Mouse (Mus musculus) kidney, postnatal 36 days (tissue): ENCODE measurements at regions not wholly inside any gene's neighbourhood (a gene's known extent, or its start where the extent isn't known, plus 50 kb on each side); places are given as distances from the start of the nearest gene placed in this dataset.
A peak's percentile ranks its signal among the peaks of the same experiment; 100 is the strongest.

Source experiments
- DNase-seq, 2 experiments: peaks; one replicate each; pipeline ENCODE4 v3.0.0; 2021 to 2022; ENCODE audit warnings: mixed read lengths in 2 of 2

DNA sequence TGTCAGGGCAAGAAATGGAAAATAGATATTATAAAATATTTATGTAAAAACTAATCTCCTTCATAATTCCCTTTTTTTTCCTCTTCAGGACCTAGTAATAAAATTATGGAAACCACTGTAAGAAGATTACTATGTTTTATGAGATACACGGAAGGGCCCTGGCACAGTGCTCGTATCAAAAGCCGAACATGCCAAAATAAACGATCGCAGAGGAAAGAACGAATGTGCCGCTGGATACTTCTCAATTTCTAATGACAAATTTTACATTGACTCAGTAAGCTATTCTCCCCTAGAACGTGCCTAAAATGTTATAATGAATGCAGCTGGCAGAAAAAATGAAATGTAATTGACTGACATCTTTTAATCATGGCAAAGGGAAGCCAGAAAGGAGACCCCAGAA is 257.4 kb upstream of the Daam1 start:
- DNase-seq: no peak

DNA sequence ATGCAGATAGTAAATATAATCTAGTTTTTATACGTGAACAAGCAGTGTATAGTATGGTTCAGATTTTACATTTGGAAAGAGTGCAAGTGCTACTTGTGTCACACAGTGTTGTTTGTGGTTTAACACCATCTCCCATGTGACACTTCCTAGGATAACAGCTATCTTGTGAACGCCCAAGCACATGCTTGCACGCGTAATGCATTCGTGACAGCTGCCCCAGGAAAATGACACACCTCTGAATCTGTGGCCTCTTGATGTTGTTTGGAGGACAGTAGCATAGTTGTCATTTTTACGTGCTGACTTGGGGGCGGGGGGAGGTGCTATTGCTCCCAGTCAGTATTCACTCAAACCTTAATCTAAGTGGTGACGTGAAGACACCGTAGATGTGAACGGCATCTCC is 256.2 kb upstream of the Daam1 start:
- DNase-seq: no peak

DNA sequence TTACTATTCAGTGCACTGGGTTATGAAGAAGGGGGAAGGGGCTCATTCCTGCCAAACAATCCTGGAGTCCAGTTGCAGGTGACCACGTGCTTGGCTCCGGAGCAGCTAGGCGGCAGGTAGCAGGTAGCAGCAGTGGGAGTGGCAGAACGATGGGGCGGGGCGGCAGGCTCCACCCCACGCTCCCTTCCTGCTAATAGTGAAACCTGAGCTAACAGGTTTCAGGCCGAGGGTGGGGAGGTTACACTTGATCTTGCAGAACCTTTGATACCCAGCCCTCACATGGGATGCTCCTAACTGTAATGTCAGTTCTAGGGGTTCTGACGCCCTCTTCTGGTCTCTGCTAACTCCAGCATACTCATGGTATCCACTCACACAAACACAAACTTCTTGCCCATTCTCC is 253.5 kb upstream of the Daam1 start:
- peak; percentile 69 to 80 for DNase-seq

DNA sequence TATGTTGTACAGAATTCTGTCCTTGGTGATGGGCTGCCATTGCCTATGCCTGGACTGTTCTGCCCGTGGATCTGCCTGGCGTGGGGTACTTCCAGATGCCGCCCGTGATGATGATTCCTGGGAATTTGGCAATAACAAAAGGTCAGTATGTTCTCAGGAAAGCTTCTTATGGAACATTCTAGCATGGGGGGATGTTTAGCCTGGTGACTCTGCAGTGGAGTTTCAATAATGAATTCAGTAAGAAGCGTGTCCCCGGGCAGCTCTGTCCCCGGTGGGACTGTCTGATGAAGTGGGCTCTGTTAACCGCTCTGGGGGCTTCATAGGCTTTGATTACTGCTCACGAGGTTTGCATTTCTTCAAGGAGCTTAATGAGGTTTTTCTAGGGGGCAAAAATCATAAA is 252.9 kb upstream of the Daam1 start:
- no peak for DNase-seq

DNA sequence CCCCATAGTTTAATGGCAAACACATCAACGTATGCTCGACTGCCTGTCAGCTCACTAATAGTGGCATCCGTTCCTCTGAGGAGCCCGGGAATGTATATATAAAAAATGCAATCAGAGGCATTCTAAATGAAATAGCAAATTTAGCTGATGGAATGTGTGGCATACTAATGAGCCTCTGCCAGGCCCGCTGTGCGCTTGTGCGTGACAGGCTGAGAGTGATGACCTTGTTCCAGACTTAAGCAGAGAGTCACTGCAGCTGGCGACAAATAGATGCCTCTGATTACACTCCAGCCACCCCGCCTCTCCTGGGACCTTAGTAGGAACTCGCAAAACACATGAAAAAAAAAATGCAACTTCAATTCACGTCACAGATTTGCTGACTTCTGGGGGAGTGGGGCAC is 252.0 kb upstream of the Daam1 start:
- peak; percentile 20 to 25 for DNase-seq

DNA sequence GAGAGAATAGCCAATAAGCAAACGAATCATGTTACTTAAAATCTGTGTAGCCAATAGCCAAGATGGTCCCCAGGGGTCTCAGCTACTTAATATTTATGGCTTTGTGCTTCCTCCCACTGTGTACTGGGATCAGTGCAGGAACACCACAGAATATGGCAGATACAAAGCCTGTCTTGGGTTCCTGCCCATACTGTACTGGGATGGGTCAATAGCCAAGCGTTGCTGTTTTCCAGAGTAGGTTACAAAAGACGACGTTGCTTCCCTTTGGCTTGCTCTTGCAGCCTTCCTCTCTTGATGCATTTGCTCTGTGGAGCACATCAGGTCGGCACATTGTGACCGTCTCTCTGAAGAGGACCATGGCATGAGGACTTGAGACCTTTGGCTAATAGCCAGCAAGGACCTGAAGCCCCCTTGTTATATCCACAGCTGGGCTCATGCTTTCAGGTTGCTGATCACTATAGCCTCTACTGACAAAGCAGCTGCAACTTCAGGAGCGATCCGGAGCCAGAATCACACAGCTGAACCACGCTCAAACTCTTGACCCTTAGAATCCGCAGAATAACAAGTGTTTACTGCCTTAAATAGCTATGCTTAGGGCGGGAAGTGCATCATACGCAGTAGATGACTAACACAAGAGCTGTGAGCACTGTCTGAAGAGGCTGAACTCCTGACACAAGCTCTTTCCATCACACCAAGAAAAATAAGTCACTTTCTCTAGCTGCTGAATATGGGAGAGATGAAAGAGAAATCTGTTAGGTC is 250.2 kb upstream of the Daam1 start:
- DNase-seq: peak in 1 of 2 experiments; percentile 31

DNA sequence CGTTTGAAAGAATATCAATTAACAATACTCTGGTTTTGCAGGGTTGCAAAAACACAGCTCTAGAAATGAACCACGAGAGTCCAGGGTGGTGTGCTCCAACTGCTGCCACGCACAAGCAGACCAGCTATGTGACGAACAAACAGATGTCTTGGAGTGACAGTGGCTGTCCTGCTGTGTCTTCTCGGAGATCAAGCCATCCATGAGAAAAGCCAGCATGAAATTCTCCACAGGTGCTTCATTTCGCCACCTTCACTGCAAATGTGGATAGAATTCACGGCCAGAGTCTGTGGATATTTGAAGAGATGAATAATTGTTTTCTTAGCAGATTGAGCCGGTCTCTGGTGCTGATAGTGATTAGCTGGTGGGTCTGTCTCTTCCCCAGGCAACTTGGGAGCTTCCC is 246.3 kb upstream of the Daam1 start:
- no peak for DNase-seq

DNA sequence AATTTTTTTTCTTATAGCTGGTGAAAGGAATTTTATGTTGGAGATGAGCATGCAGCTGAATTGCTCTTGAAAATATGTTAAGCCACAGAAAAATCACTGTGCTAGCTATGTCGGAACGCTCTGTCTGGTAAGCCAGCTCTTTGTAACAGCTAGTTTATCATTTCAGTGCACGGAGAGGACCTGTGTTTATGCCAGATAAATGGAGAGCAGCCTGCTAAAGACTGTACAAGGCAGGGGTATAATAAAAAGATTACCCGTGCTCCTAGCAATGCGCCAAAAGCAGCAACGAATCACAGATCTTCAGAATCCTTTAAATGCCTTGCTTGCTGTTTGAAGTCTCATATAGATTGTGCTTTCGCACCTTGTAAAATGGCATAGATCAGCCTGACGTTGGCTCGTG is 232.2 kb upstream of the Daam1 start:
- no peak for DNase-seq

DNA sequence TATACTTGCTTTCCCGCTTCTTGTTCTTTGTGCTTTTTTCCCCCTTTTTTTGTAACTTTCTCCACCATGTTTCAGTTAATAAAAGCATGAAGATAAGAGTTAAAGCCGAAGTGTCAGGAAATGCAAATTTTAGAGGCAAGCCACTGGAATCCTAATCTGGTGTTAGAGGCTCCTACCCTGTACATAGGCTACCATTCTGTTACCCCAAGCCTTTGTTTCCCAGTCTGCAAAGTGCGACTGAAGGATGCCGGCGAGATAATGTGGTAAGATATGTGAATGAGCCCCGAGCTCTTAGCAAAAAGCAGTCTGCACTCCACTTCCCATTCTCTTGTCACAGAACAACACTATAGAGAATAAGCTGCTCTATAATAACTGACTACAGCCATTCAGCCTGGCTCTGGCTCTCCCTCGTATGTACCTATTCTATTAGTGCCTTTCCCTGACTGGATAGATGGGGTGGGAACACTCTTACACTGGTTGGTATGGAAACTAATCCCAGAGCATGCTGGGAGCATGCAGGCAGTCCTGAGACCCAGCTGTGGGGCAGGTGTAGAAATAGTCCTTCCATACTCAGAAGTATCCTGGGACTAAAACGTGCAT is 229.7 kb upstream of the Daam1 start:
- DNase-seq: no peak

DNA sequence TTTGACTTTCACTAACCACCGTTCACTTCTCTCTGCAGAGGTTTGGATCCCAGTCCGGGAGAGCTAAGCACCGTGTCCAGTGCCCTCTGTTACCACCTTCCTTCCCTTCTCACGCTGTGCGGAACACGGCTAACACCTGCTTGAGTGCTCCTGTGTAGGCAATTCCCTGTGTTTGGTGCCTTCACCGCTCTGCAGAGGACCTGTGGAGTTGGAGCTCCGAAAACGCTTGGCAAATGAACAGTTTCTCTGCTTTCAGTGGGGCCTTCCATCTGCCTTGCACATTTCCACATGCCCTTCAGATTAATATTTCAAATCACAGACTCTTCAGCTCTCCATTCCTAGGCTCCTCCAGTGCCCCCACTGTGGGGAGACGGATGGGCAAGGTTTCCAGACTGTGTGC is 227.7 kb upstream of the Daam1 start:
- no peak for DNase-seq

DNA sequence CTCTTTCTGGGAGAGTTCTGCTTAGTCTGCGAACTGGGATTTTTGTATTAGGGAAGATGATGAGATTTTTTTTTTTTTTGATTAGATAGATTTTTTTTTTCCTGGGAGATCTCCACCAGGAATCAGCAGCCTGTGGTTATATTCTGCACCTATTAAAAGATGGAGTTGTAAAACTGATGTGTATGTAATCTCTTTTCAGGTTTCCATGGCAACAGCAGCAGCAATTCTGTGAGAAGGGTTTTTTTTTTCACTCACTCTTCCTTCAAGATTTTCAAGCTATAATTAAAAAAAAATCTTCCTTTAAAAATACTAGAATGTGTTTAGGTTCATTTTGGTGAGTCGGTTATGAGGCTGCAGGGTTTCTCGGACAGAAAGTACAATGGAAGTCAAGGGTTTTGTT is 224.5 kb upstream of the Daam1 start:
- no peak for DNase-seq

DNA sequence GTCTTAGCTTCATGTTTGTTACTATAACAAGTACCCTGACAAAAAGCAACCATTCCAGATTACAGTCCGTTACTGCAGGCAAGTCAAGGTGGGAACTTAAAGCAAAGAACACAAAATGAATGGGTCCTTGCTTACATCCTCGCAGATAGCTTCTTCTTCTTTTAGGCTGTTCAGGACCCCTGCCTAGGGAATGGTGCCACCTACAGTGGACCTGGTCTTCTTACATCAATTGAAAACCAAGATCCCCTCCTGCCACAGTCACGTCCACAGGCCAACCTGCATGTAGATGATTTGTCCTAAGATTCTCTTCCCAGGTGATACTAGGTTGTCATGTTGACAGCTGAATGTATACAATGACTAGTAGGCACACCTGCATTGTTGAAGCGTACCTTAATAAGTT is 222.9 kb upstream of the Daam1 start:
- no peak for DNase-seq

DNA sequence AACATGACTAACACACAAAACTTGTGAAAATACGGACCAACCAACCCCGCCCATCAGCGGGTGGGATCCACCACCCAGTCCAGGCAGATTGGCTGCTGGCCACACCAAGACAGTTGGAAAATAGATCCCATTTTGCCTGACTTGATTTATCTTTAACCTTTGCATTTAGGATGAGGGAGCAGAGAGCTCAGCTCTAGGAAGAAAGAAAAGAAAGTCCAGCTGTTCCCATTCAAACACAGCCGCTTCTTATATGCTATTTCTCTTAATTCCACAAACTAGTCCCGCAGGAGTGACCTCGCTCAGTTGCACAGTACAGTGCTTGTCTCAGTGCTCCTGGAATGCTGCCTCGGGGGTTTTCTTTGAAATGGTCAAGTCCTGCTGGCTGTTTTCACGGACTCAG is 217.6 kb upstream of the Daam1 start:
- DNase-seq: peak; percentile 29

DNA sequence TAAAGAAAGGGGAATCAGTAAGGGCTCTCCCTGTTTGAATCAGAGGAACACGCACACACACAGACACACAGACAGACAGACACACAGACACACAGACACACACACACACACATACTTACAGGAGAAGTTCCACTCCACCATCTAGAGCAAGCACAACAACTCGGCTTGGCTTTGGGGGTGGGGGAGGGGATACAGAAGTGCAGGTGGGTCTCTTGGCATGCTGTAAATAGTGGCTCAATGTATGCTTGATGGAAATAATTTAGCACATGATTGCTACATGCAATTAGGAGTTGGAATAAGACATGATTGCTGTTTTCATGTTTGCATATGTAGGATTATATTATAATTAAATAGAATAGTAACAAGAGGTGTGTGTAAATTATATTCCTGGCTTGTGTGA is 215.9 kb upstream of the Daam1 start:
- no peak for DNase-seq

DNA sequence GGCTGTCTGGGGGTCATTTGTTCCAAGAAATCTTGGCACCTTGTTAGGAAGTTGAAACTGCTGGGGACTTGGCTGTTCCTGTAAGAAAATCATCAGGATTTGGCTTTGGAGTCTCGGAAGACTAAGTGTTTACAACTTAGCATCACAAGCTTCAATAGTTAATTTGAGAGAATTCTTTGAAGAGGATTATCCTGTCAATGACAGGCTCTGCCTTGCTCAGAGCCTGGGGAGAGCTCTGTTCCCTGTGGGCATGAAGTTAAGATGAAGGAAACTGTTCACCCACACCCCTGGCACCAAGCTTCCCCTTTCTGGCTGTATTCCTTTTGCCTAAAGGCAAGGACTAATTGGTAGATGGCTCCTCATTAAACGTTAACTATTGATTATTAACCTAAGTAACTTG is 215.5 kb upstream of the Daam1 start:
- DNase-seq: no peak

DNA sequence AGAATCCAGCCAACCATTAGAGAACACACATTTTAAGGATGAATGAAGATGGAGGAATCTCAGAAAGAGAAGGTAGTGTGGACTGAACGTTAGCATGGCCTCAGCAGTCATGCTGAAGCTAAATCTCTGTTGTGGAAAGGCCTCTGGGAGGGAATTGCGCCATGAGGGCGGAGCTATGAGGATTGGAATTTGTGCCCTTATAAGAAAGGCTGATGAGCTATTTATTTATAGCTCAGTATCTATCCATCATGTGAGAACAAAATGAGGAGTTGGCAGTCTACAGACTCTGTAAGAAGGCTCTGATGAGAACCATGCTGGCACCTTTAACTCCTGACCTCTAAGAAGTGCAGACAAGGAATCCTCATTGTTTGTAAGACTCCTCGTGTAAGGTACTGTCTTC is 214.8 kb upstream of the Daam1 start:
- DNase-seq: no peak

DNA sequence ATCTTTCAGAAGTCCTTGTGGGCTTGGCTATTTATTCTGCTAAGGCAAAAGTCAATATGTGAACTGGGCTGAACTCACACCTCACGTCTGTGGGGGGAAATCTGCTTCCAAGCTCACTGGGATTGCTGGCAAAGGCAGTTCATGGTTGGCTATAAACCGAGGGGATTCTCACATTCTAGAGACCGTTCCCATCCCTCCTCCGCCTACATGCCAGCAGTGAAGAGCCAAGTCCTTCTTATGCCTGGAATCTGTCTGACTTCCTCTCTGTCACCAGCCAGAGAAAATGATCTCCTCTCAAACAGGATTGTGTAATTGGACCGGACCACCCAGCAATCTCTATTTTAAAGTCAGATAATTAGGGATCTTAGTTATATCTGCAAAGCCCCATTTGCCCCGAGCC is 212.4 kb upstream of the Daam1 start:
- no peak for DNase-seq

DNA sequence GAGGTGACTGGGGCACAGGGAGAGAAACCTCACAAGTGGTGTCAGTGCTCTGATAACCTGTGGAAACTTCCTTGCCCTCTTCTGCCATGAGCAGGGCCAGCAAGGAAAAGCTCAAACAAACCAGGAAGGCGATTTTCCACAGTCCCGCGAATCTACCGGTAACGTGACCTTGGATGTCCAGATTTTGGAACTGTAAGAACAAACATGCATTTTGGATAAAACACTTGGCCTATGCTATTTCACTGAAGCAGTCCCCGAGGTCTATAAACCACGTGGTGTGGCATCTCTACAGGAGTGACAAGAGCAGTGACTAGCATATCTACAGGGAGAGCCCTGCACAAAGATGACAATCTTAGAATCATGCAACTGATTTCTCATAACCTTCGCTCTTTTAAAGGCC is 211.9 kb upstream of the Daam1 start:
- no peak for DNase-seq

DNA sequence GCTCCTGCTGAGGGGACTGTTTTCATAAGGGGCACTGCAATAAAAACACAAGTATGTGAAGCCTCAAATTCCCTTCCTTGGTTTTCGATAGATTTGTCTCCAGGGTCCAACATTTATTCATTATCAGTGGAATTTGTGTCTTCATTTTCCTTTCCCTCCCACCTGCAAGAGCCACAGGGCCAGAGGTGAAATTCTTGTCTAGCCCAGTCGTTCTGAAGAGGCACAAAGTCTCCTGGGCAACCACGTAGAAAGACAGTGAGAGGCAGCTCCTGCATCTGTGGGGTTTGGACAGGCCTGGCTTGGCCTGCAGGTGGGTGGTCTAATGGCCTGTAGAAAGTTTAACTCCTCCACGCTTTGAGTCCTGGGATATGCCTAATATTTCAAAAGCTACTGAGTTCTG is 211.3 kb upstream of the Daam1 start:
- DNase-seq: no peak

DNA sequence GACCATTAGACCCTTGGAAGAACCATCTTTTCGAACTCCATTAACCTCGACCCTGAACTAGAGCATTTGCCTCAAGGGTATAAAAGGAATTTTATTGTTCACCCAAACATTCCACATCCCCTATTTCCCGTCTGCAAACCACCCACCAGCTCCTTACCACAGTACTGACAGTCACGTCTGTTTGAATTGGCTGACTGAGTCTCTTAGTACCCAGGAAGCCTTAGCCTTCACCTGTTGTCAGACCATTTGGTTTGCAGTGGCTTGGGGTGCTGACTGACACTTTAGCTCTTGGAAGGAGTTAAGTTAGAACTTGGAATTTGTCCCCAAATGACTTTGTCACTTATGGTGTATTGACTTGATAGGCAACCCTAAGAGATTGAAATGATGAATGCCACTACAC is 209.3 kb upstream of the Daam1 start:
- DNase-seq: peak in 1 of 2 experiments; percentile 19

DNA sequence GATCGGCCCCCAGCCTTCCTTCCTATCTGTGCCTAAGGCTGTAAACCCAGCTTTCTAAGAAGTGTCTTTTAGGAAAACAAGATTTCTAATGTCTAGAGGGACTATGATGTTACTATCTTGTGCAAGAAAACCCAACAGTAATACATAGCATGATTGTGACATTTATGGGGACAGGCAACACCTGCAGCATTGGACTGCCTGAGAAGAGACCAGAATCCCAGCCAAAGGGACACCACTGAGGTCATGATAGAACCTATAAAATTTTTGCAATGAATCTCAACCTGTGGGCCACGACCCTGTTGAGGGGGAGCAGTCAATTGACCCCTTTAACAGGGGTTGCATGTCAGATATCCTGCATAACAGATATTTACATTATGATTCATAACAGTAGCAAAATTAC is 208.1 kb upstream of the Daam1 start:
- no peak for DNase-seq

DNA sequence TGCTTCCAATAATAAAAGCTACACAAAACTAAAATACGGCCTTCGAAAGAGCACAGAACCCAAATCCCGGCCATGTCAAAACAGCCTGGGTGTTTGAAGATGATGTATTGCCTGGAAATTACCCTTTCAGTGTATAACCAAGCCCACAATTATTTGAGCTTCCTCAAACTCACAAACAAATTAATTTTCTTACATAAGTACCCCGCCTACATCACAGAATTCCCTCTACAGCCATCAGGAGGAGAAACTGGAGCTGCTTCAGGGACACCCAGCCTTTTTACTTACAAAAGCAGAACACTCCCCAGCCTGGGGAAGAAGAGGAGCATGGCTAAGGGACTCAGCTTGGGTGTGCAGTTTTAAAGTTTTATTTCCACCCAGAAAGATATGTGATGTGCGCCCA is 207.6 kb upstream of the Daam1 start:
- no peak for DNase-seq

DNA sequence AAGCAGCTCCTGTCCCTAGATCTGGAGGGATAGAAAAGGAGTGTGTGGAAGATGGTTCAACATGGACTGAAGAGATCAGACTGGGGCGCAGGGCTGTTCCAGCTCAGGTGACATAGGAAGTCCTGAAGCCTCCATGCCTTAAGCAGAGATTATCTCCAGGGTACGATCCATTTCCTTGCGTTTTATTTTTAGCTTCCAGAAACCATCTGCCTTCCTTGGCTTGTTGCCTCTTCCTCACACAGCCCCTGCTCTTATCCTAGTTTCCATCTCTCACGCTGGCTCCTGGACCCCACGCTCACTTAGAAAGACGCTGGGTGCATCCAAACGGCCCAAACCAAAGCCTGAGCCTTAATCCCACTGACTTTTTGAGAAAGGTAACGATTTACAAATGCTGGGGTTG is 206.8 kb upstream of the Daam1 start:
- no peak for DNase-seq

DNA sequence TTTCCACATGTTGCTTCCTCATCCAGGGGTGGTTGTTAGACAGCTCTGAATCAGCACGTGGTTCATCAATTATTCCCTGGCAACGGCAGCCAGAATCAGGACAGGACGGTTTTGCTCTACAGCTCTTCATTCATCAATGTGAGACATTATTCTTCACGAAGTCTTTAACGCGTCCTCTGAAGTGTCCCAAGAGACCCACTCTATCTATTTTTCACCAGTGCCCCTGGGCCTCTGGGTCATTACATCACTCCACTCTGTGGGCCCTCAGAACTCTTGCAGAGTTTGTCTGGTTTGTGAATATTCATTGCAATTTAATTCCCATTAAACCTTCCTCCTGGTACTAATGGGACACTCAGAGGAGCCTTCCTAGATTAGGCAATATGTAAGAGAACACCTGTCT is 206.2 kb upstream of the Daam1 start:
- no peak for DNase-seq

DNA sequence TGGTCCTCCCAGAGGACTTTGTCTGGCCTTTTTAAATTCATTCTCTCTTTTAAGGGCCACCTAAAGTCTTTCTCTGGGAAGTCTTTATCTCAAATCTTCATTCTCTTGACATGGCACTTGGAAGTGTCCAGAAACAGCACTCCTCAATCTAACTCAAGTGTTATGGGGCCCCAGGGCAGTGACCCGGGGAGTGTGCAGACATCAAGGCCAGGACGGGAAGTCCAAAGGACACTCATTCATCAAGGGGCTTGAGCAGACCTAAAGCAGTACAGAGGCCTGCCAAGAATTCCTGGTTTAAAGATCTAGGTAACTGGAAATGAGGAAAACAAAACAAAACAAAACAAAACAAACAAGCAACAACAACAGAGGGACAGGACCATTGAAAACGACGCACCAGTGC is 205.8 kb upstream of the Daam1 start:
- DNase-seq: no peak
